In the genomic region with DNA sequence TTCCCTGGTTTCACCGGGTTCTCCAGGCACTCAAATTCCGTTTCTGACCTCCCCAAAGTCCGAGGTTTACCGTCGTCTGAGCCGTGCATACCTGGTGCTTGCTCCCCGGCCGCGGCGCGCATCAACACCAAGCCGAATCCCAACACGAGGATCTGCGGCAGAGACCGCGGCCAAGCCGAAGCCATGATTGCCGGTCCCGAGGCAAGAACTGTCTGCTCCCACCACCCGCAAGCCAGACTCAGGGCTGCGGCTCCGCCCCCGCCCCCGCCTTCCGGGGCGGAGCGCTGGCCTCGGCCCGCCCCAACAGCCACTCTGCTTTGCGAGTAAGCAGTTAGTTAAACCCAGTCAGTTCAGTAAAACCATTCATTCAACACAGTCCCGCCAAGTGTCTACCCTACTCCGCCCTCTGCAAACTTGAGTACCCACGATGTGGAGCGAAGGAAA, we compare ENCODE assay signal across 8 mouse cellular contexts. TPM values are rescaled to one million over a fixed set of nuclear protein-coding genes. Genes with fewer than 3 reads are reported as not detected.
DNase-seq lines count a peak whose midpoint lies in the region; ATAC-seq and TF ChIP-seq lines count a peak whose summit lies in the region.

A gene (minus strand): TSS at position 233 of the 444 bp plus-strand sequence.

- H3K27ac ChIP-seq in forebrain, embryonic 11.5 days (ENCODE audit: low read depth, low read length), result no peak within 1 kb of the TSS
- peak within 1 kb of the TSS; percentile 94 for H3K27ac ChIP-seq in heart, embryonic 16.5 days (ENCODE audit: low read length)
- H3K27ac ChIP-seq in lung, embryonic 14.5 days (ENCODE audit: low read depth), result peak within 1 kb of the TSS; percentile 82

- TF ChIP-seq CTCF in E14TG2a.4 (conservative IDR thresholded peaks at IDR 0.05; ENCODE audit: low read length), result no peak
- TF ChIP-seq CTCF in lung, embryonic 14.5 days (IDR thresholded peaks at IDR 0.05; ENCODE audit: low read depth), result no peak

- H3K4me2 ChIP-seq in forebrain, embryonic 11.5 days (ENCODE audit: low read depth, low read length, severe bottlenecking), result peak within 1 kb of the TSS; percentile 98
- peak within 1 kb of the TSS; percentile 92 for H3K4me2 ChIP-seq in heart, embryonic 16.5 days (ENCODE audit: low read depth, low read length)
- H3K4me2 ChIP-seq in lung, embryonic 14.5 days, result peak within 1 kb of the TSS; percentile 96

- peak within 1 kb of the TSS; percentile 56 for H3K9ac ChIP-seq in forebrain, embryonic 11.5 days (ENCODE audit: low read length)
- H3K9ac ChIP-seq in heart, embryonic 16.5 days (ENCODE audit: low read length), result peak within 1 kb of the TSS; percentile 91
- peak within 1 kb of the TSS; percentile 64 for H3K9ac ChIP-seq in lung, embryonic 14.5 days

- peak; percentile 43 for ATAC-seq in forebrain, embryonic 11.5 days (replicated peaks; ENCODE audit: low FRiP score)
- peak; percentile 45; the same call in 1 of the 2 replicates for ATAC-seq in heart, embryonic 16.5 days (replicated peaks; ENCODE audit: extremely low read depth, insufficient read depth, low FRiP score)
- peak; percentile 39 for ATAC-seq in lung, embryonic 14.5 days (ENCODE audit: insufficient read depth)
- peak; percentile 37; the same call in 1 of the 2 replicates for ATAC-seq in neutrophil, adult 5-6 weeks (ENCODE audit: extremely low read depth, insufficient number of reproducible peaks, low FRiP score, poor library complexity, severe bottlenecking)

- H3K4me3 ChIP-seq in E14TG2a.4 (replicated peaks; ENCODE audit: low read length), result peak within 1 kb of the TSS; percentile 89
- H3K4me3 ChIP-seq in forebrain, embryonic 11.5 days (ENCODE audit: low read depth, low read length), result peak within 1 kb of the TSS; percentile 46
- peak within 1 kb of the TSS; percentile 84 for H3K4me3 ChIP-seq in heart, embryonic 16.5 days (ENCODE audit: low read length)
- peak within 1 kb of the TSS; percentile 58 for H3K4me3 ChIP-seq in lung, embryonic 14.5 days (ENCODE audit: low read depth, low read length)

- peak; percentile 82 for DNase-seq in c-Kit-positive CD71-negative TER-119-negative erythroid progenitor cells, embryonic 14.5 days (ENCODE audit: low read depth)
- DNase-seq in forebrain, embryonic 11.5 days (ENCODE audit: low spot score), result peak; percentile 91
- DNase-seq in kidney, postnatal 36 days, result peak; percentile 89 to 91
- DNase-seq in lung, embryonic 14.5 days, result peak; percentile 93
- DNase-seq in thymus, adult 18-20 months, result peak; percentile 82 to 83

- H3K27me3 ChIP-seq in E14TG2a.4 (ENCODE audit: insufficient read depth, low read length), result peaks cover 55% of the 10 kb centered on the region
- H3K27me3 ChIP-seq in forebrain, embryonic 11.5 days (ENCODE audit: control insufficient read depth, insufficient read depth, low read length), result peaks cover 43% of the 10 kb centered on the region
- H3K27me3 ChIP-seq in heart, embryonic 16.5 days (ENCODE audit: control insufficient read depth, insufficient read depth, low read length), result peaks cover 36% of the 10 kb centered on the region
- peaks cover 40% of the 10 kb centered on the region for H3K27me3 ChIP-seq in lung, embryonic 14.5 days (ENCODE audit: insufficient read depth, low read length)

- under 1% methylated on average over 34 of the region's 34 CpGs for WGBS in forebrain, embryonic 11.5 days
- under 1% methylated on average over 34 of the region's 34 CpGs for WGBS in heart, embryonic 16.5 days
- under 1% methylated on average over 34 of the region's 34 CpGs for WGBS in lung, embryonic 14.5 days

- H3K4me1 ChIP-seq in E14TG2a.4 (replicated peaks; ENCODE audit: low read depth, low read length), result peaks cover 89% of the 10 kb centered on the region
- peaks cover 9% of the 10 kb centered on the region; the same call in 1 of the 2 replicates for H3K4me1 ChIP-seq in forebrain, embryonic 11.5 days (replicated peaks; ENCODE audit: control insufficient read depth, insufficient read depth, low read length)
- peaks cover 32% of the 10 kb centered on the region for H3K4me1 ChIP-seq in heart, embryonic 16.5 days (ENCODE audit: control insufficient read depth, insufficient read depth, low read length)
- peaks cover 9% of the 10 kb centered on the region; the same call in 1 of the 2 replicates for H3K4me1 ChIP-seq in lung, embryonic 14.5 days (ENCODE audit: insufficient read depth)

- no peaks in the 10 kb centered on the region for H3K9me3 ChIP-seq in E14TG2a.4 (ENCODE audit: low read length)
- H3K9me3 ChIP-seq in forebrain, embryonic 11.5 days (ENCODE audit: control insufficient read depth, low read length), result no peaks in the 10 kb centered on the region
- no peaks in the 10 kb centered on the region for H3K9me3 ChIP-seq in heart, embryonic 16.5 days (replicated peaks; ENCODE audit: control insufficient read depth, low read length)
- H3K9me3 ChIP-seq in lung, embryonic 14.5 days (ENCODE audit: low read depth, low read length), result no peaks in the 10 kb centered on the region

- H3K36me3 ChIP-seq in E14TG2a.4 (ENCODE audit: insufficient read depth, low read length), result peaks cover 26% of the 10 kb centered on the region
- H3K36me3 ChIP-seq in forebrain, embryonic 11.5 days (ENCODE audit: control insufficient read depth, insufficient read depth, low read length), result no peaks in the 10 kb centered on the region
- H3K36me3 ChIP-seq in heart, embryonic 16.5 days (ENCODE audit: control insufficient read depth, insufficient read depth), result no peaks in the 10 kb centered on the region
- H3K36me3 ChIP-seq in lung, embryonic 14.5 days (ENCODE audit: insufficient read depth), result 0 out of 2 replicates have a peak, but pooled peaks cover 7% of the 10 kb centered on the region

RNA-seq across cellular contexts. Expression of the gene that starts here (rescaled TPM):
- polyA plus RNA-seq in forebrain, embryonic 11.5 days (2014; fragmentation: Nextera tagmentation; extraction: Ambion mirVana), result 2.5 and 2.7 TPM in 2 replicates
- 100 and 122 TPM in 2 replicates for polyA plus RNA-seq in heart, embryonic 16.5 days (2015; fragmentation: Nextera tagmentation; extraction: Ambion mirVana)
- polyA plus RNA-seq in lung, embryonic 14.5 days (2014; fragmentation: Nextera tagmentation; extraction: Ambion mirVana), result 21.6 and 24.0 TPM in 2 replicates
- 10.5 and 13.4 TPM in 2 replicates for total RNA-seq in neutrophil, adult 5-6 weeks (2017)
